Mouse (Mus musculus): ENCODE measurements around the gene Rasgrf1. TPM values are rescaled to one million over a fixed set of nuclear protein-coding genes. Genes with fewer than 3 reads are reported as not detected.

The Rasgrf1 gene
- polyA plus RNA-seq, 1 experiment = 0.22 TPM

GRCm38 (mm10) chr9:89979248-89979647 lies 69.5 kb downstream of the Rasgrf1 start:
- DNase-seq = no peak
- H3K27me3 ChIP-seq (ENCODE audit: control insufficient read depth, insufficient read depth, low read length) = no peaks in the 10 kb centered on the region
- H3K4me3 ChIP-seq (ENCODE audit: control insufficient read depth, insufficient read depth, low read length) = no peak overlapping the region
- no peaks in the 10 kb centered on the region for H3K36me3 ChIP-seq (ENCODE audit: control insufficient read depth, insufficient read depth, low read length)
- TF ChIP-seq POLR2A (IDR thresholded peaks at IDR 0.05; ENCODE audit: control insufficient read depth, extremely low read depth, insufficient read depth, low read length, poor library complexity) = no peak
- no peak for TF ChIP-seq CTCF (IDR thresholded peaks at IDR 0.05; ENCODE audit: borderline replicate concordance, control insufficient read depth, extremely low read depth, insufficient read depth, low read length, poor library complexity)
- 57% methylated on average over 3 of the region's 3 CpGs for WGBS
- no peaks in the 10 kb centered on the region for H3K4me1 ChIP-seq (replicated peaks; ENCODE audit: control insufficient read depth, insufficient read depth, low read length)
- H3K27ac ChIP-seq (ENCODE audit: control insufficient read depth, insufficient read depth, low read length) = no peak overlapping the region

GRCm38 (mm10) chr9:89982256-89982655 lies 72.5 kb downstream of the Rasgrf1 start:
- Histone ChIP-seq H3K36me3 (ENCODE audit: control insufficient read depth, insufficient read depth, low read length) (no peaks in the 10 kb centered on the region), H3K27ac (ENCODE audit: control insufficient read depth, insufficient read depth, low read length) (no peak overlapping the region), H3K4me1 (replicated peaks; ENCODE audit: control insufficient read depth, insufficient read depth, low read length) (no peaks in the 10 kb centered on the region), H3K27me3 (ENCODE audit: control insufficient read depth, insufficient read depth, low read length) (no peaks in the 10 kb centered on the region), H3K4me3 (ENCODE audit: control insufficient read depth, insufficient read depth, low read length) (no peak overlapping the region)
- TF ChIP-seq CTCF (IDR thresholded peaks at IDR 0.05; ENCODE audit: borderline replicate concordance, control insufficient read depth, extremely low read depth, insufficient read depth, low read length, poor library complexity) (no peak), POLR2A (IDR thresholded peaks at IDR 0.05; ENCODE audit: control insufficient read depth, extremely low read depth, insufficient read depth, low read length, poor library complexity) (no peak)
- WGBS = 90% methylated on average over 1 of the region's 1 CpGs
- no peak for DNase-seq

- H3K4me1 ChIP-seq (replicated peaks; ENCODE audit: control insufficient read depth, insufficient read depth, low read length) = no peaks in the 10 kb centered on the region
- H3K27me3 ChIP-seq (ENCODE audit: control insufficient read depth, insufficient read depth, low read length) = no peaks in the 10 kb centered on the region
- DNase-seq = no peak
- WGBS = 93% methylated on average over 3 of the region's 3 CpGs
- H3K4me3 ChIP-seq (ENCODE audit: control insufficient read depth, insufficient read depth, low read length) = no peak overlapping the region
- no peaks in the 10 kb centered on the region for H3K36me3 ChIP-seq (ENCODE audit: control insufficient read depth, insufficient read depth, low read length)
- no peak for TF ChIP-seq CTCF (IDR thresholded peaks at IDR 0.05; ENCODE audit: borderline replicate concordance, control insufficient read depth, extremely low read depth, insufficient read depth, low read length, poor library complexity)
- H3K27ac ChIP-seq (ENCODE audit: control insufficient read depth, insufficient read depth, low read length) = no peak overlapping the region
Measured at GRCm38 (mm10) chr9:89988053-89988452, 78.3 kb downstream of the Rasgrf1 start.

DNA sequence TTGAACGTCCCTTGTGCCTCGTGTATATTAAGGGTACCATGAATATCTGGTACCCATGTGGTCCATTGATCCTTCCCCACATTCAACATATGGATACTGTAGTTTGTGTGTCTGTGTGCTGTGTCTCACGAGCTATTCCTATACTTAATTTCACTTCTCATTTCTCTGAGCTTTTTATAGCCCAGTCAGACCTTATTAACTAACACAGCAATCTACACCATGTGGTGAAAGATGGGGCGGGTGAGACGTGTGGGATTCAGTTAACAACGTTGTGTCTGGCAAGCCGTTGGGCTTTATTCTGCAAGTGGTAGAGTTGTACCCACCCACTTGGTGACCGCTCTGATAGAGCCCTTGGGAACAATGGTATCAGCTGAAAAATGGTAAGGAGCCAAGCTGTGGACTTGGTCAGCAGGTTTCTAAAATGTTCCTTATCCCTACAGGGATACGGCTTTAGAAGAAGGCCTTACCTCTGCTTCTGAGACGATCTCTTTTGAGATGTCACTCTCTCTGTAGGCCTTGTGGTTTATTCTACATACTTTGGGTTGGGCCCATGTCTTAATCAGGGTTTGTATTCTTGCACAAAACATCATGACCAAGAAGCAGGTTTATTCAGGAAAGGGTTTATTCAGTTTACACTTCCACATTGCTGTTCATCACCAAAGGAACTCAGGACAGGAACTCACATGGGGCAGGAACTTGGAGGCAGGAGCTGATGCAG lies 79.3 kb downstream of the Rasgrf1 start:
- WGBS = 78% methylated on average over 10 of the region's 10 CpGs
- H3K27ac ChIP-seq (ENCODE audit: control insufficient read depth, insufficient read depth, low read length) = no peak overlapping the region
- no peak for TF ChIP-seq POLR2A (IDR thresholded peaks at IDR 0.05; ENCODE audit: control insufficient read depth, extremely low read depth, insufficient read depth, low read length, poor library complexity)
- TF ChIP-seq CTCF (IDR thresholded peaks at IDR 0.05; ENCODE audit: borderline replicate concordance, control insufficient read depth, extremely low read depth, insufficient read depth, low read length, poor library complexity) = no peak
- no peak overlapping the region for H3K4me3 ChIP-seq (ENCODE audit: control insufficient read depth, insufficient read depth, low read length)
- no peaks in the 10 kb centered on the region for H3K4me1 ChIP-seq (replicated peaks; ENCODE audit: control insufficient read depth, insufficient read depth, low read length)
- no peaks in the 10 kb centered on the region for H3K36me3 ChIP-seq (ENCODE audit: control insufficient read depth, insufficient read depth, low read length)
- DNase-seq = no peak
- H3K27me3 ChIP-seq (ENCODE audit: control insufficient read depth, insufficient read depth, low read length) = no peaks in the 10 kb centered on the region

GRCm38 (mm10) chr9:90006432-90006831 lies 96.7 kb downstream of the Rasgrf1 start:
- Histone ChIP-seq H3K4me3 (ENCODE audit: control insufficient read depth, insufficient read depth, low read length) (no peak overlapping the region), H3K27ac (ENCODE audit: control insufficient read depth, insufficient read depth, low read length) (no peak overlapping the region), H3K4me1 (replicated peaks; ENCODE audit: control insufficient read depth, insufficient read depth, low read length) (no peaks in the 10 kb centered on the region), H3K27me3 (ENCODE audit: control insufficient read depth, insufficient read depth, low read length) (no peaks in the 10 kb centered on the region), H3K36me3 (ENCODE audit: control insufficient read depth, insufficient read depth, low read length) (no peaks in the 10 kb centered on the region)
- 84% methylated on average over 3 of the region's 3 CpGs for WGBS
- TF ChIP-seq POLR2A (IDR thresholded peaks at IDR 0.05; ENCODE audit: control insufficient read depth, extremely low read depth, insufficient read depth, low read length, poor library complexity) (no peak), CTCF (IDR thresholded peaks at IDR 0.05; ENCODE audit: borderline replicate concordance, control insufficient read depth, extremely low read depth, insufficient read depth, low read length, poor library complexity) (no peak)
- no peak for DNase-seq

- H3K4me3 ChIP-seq (ENCODE audit: control insufficient read depth, insufficient read depth, low read length) = no peak overlapping the region
- no peaks in the 10 kb centered on the region for H3K27me3 ChIP-seq (ENCODE audit: control insufficient read depth, insufficient read depth, low read length)
- no peak for TF ChIP-seq POLR2A (IDR thresholded peaks at IDR 0.05; ENCODE audit: control insufficient read depth, extremely low read depth, insufficient read depth, low read length, poor library complexity)
- no peak for TF ChIP-seq CTCF (IDR thresholded peaks at IDR 0.05; ENCODE audit: borderline replicate concordance, control insufficient read depth, extremely low read depth, insufficient read depth, low read length, poor library complexity)
- DNase-seq = no peak
- H3K4me1 ChIP-seq (replicated peaks; ENCODE audit: control insufficient read depth, insufficient read depth, low read length) = no peaks in the 10 kb centered on the region
- no peaks in the 10 kb centered on the region for H3K36me3 ChIP-seq (ENCODE audit: control insufficient read depth, insufficient read depth, low read length)
- no peak overlapping the region for H3K27ac ChIP-seq (ENCODE audit: control insufficient read depth, insufficient read depth, low read length)
- 91% methylated on average over 2 of the region's 2 CpGs for WGBS
Measured at GRCm38 (mm10) chr9:90007094-90007493, 97.4 kb downstream of the Rasgrf1 start.

GRCm38 (mm10) chr9:90008138-90008537 lies 98.4 kb downstream of the Rasgrf1 start:
- no peak for TF ChIP-seq CTCF (IDR thresholded peaks at IDR 0.05; ENCODE audit: borderline replicate concordance, control insufficient read depth, extremely low read depth, insufficient read depth, low read length, poor library complexity)
- TF ChIP-seq POLR2A (IDR thresholded peaks at IDR 0.05; ENCODE audit: control insufficient read depth, extremely low read depth, insufficient read depth, low read length, poor library complexity) = no peak
- Histone ChIP-seq H3K27ac (ENCODE audit: control insufficient read depth, insufficient read depth, low read length) (no peak overlapping the region), H3K27me3 (ENCODE audit: control insufficient read depth, insufficient read depth, low read length) (no peaks in the 10 kb centered on the region), H3K36me3 (ENCODE audit: control insufficient read depth, insufficient read depth, low read length) (no peaks in the 10 kb centered on the region), H3K4me1 (replicated peaks; ENCODE audit: control insufficient read depth, insufficient read depth, low read length) (no peaks in the 10 kb centered on the region), H3K4me3 (ENCODE audit: control insufficient read depth, insufficient read depth, low read length) (no peak overlapping the region)
- no peak for DNase-seq
- WGBS = 92% methylated on average over 6 of the region's 6 CpGs

All from thymus, adult 2 months (tissue).